Mouse (Mus musculus): ENCODE data around the gene Cdpf1. TPM values are rescaled to one million over a fixed set of nuclear protein-coding genes. Genes with fewer than 3 reads are reported as not detected.
A peak's percentile ranks its signal among the peaks of the same experiment; 100 is the strongest.

Gene Cdpf1
- 10 to 100 TPM; 44.7 to 57.0 TPM for total RNA-seq (2021)
- long read RNA-seq, experiment 1, transcript Cdpf1-201 (5 exons, 997 nt), result major isoform, 10 of 23 reads
- long read RNA-seq, experiment 1, transcript Cdpf1-205 (4 exons, 566 nt), result minor isoform, 5 of 23 reads
- long read RNA-seq, experiment 1, partial matches to known transcripts, result 4 of 23 reads
- long read RNA-seq, experiment 1, other reads (novel, unspliced or antisense), result 2 of 23 reads
- long read RNA-seq, experiment 2, transcript Cdpf1-201 (5 exons, 997 nt), result major isoform, 18 of 30 reads
- long read RNA-seq, experiment 2, partial matches to known transcripts, result 1 of 30 reads
- long read RNA-seq, experiment 2, other reads (novel, unspliced or antisense), result 5 of 30 reads

DNA sequence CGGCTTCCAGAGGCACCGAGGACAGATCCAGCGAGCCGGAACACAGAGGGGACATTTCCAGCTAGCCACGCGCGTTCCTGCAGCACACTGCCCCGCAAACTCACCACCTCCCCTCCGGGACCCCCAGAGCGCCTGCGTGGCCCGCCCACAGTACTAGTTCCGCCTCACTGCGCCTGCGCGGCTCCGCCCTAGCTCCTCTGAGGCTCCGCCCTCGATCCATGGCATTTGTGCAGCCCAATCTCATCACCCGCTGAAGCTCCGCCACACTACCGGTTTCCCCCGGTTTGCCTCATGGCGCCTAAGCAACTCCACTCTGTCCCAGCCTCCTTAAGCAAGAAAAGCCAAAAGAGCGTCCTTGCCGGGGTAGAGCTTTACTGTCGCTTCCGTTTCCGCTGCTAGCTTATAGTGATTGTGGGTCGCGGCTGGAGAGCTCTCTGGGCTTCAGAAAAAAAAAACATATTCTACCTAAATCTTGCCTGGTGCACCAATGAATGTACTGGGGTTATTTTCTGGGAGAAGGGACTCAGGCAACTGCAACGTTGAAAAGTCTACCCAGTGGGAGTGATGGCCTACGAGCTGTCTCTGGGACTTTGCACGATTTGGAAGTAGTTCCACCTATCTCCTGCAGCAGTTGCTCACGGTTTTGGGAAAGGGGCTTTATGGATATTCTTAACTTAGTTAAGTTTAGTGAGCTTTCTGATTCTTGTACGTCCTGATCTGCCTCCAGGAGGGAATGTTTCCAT lies at the start of gene Cdpf1:
Gene Cdpf1 (minus strand): TSS at position 163 of the 743 bp plus-strand sequence.
- Histone ChIP-seq H3K27ac (peak within 1 kb of the TSS; percentile 97), H3K4me3 (peak within 1 kb of the TSS; percentile 81)
- DNase-seq, result peak; percentile 99
- intact Hi-C loops (cut with DNase I), result loop anchor here (1.0 to 5.0 kb wide), 3 partner anchors 46 to 76 kb away; partner anchors contain the start of genes Gtse1 and Trmu
- TF ChIP-seq CTCF (IDR thresholded peaks at IDR 0.05), result no peak

DNA sequence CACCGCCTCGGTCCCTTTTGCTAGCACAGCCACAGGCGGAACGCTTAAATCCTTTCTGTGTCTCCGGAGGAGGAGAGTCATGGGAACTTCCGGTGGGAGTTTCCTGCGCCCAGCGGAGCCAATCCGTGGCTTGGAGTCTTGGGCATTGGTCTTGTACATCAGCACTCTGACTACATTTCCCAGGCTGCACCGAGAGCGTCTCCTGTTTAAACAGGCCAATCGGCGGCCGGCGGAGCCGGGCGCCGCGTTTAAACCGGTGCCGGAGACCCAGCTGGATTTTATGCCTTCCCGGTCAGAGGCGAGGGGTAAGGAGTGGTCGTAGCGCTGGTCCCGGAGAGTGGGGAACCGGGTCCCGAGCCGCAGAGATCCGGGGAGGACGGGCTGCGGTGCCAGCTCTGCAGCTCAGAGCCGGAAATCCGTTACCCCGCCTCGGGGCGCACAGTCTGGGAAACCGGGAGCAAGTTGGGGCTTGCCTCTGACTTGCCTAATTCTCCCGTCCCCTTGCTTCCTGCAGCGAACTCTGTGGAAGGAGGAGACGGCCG lies 48.1 kb upstream of the Cdpf1 start, which contains the start of gene Gtse1:
Gene Gtse1 (plus strand): TSS at position 256 of the 542 bp plus-strand sequence.
- no peak for TF ChIP-seq CTCF (IDR thresholded peaks at IDR 0.05)
- peak within 1 kb of the TSS; percentile 88 for H3K27ac ChIP-seq
- intact Hi-C loops (cut with DNase I), result loop anchor here (5.0 kb wide), 1 partner anchor 47 kb away; the partner anchor contains the start of gene Cdpf1
- DNase-seq, result peak; percentile 95
- H3K4me3 ChIP-seq, result peak within 1 kb of the TSS; percentile 79

DNA sequence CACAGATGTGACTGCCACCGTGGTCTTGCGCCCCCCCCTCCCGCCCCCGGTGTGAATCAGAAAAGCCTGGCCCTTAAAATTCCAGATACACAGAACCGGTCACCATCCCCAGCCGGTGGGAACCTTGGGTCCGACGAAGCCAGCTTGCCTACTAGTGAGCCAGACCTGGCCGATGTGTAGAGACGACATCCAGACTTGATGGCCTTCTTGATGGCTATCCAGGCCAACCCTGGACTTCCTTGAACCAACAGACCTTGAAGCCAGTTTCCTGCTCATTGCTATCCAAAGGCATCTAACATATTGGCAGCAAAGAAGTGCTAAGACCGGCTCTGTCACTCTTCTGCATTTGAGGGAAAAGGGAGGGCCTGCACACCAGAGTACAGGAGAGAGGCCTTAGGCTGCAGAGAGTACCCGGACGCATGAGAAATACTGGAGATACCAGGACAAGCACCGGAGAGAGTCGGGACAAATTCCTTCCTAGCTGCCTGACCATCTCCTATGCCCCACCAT lies 47.5 kb upstream of the Cdpf1 start:
- Histone ChIP-seq H3K27ac (peak overlapping the region; percentile 88), H3K4me3 (peak overlapping the region; percentile 79)
- TF ChIP-seq CTCF (IDR thresholded peaks at IDR 0.05), result no peak
- no peak for DNase-seq
- intact Hi-C loops (cut with DNase I), result loop anchor here (5.0 kb wide), 1 partner anchor 47 kb away; the partner anchor contains the start of gene Cdpf1

DNA sequence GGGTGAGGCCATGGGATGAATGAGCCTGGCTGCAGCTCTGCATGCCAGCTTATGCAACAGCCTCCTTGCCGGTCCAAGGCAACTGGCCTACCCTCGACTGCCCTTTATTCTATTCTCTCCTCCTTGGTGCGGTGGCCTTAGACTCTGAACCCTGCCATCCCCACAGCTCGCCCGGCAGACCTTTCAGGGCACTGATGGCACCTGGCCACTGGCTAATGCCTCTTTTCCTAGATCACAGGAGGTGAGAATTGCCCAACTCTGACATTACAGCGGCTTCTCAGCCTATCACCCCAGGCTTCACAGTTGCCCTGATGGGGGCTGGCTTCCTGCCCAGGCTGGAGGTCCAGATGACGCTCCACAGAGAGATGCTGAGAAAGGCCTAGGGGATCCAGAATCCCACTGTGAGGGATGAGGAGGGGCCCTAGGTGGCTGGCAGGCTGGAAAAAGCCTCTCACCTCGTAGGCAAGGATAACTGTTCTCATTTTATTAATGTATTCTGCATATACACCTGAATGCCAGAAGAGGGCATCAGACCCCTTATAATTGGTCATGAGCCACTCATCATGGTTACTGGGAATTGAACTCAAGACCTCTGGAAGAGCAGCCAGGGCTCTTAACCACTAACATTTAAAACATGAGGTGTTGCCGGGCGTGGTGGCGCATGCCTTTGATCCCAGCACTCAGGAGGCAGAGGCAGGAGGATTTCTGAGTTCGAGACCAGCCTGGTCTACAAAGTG lies 40.3 kb upstream of the Cdpf1 start:
- intact Hi-C loops (cut with DNase I), result no loop called here

DNA sequence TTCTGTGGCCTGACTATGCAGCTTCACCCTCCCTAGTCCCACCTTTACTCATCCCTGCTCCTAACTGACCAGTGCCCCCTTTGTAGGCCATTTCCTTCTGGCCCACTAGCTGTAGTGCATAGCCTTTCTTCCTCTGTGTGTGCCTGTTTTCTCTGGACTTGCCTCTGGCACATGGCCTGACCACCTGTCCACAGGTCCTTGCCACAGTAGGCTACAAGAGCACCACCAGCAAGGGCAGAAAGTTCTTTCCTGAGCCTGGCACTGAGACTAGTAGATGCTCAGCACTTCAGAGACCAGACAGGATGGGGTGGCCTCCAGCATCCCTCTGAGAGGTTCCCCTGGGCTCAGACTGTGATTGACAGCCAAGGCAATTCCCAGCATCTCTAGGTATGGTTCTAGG lies 33.6 kb upstream of the Cdpf1 start:
- no peak overlapping the region for H3K27ac ChIP-seq
- no peak for DNase-seq
- TF ChIP-seq CTCF (IDR thresholded peaks at IDR 0.05), result no peak
- intact Hi-C loops (cut with DNase I), result no loop called here
- H3K4me3 ChIP-seq, result no peak overlapping the region

More for the DNA sequence above, 40.3 kb upstream of the Cdpf1 start:
- Histone ChIP-seq H3K4me3 (no peak overlapping the region), H3K27ac (no peak overlapping the region)
- peak; percentile 45 for TF ChIP-seq CTCF (IDR thresholded peaks at IDR 0.05)
- DNase-seq, result no peak

DNA sequence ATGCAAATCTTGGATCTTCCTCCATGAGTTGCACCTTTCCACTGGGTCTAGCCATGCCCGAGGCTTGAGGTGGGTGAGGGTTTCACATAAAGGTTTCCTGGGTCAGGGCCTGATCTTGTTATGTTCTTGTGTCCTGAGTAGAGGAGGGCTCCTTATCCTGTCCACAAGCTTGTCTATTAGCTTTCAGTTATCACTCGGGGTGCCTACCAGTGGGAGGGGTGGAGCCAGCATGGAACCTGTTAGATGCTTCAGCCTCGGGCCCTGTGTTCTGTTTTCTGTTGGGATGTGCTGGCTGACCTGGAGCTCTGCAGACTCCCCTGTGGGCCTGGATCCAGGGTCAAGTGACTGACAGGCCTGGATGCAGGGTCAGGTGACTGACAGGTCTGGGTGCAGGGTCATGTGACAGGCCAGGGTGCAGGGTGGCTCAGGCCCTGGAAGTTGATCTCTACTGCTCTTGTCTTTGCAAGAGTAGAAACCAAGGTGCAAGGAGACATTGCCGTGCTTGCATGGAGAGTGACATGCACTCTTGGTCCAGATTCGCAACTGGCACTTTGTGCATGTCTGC lies 30.4 kb upstream of the Cdpf1 start:
- no peak for TF ChIP-seq CTCF (IDR thresholded peaks at IDR 0.05)
- H3K4me3 ChIP-seq, result no peak overlapping the region
- peak; percentile 46 for DNase-seq
- intact Hi-C loops (cut with DNase I), result loop anchor here (2.0 kb wide), 1 partner anchor 125 kb away; no protein-coding TSS in a partner anchor
- no peak overlapping the region for H3K27ac ChIP-seq

- no peak overlapping the region for H3K27ac ChIP-seq
- peak; percentile 75 for TF ChIP-seq CTCF (IDR thresholded peaks at IDR 0.05)
- H3K4me3 ChIP-seq, result no peak overlapping the region
- DNase-seq, result peak; percentile 38
- intact Hi-C loops (cut with DNase I), result loop anchor here (2.0 kb wide), 1 partner anchor 124 kb away; no protein-coding TSS in a partner anchor
These were observed 29.5 kb upstream of the Cdpf1 start for GRCm38 (mm10) chr15:85840983-85841382.

DNA sequence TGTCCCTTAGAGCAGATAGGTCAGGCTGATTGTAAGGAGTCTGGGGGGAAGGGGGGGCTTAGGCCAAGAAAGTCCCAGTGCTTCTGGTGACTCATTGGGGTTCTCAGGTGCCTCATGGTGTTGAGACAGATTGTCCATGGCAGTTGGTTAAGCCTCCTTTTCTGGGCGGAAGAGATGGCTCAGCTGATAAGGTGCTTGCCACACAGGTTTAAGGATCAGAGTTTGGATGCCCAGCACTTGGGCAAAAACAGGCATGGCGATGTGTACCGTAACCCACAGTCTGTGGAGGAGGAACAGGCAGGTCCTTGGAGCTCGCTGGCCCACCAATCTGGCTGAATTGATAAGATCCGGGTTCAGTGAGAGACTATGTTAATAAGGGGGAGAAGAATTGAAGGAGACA lies 25.4 kb upstream of the Cdpf1 start:
- intact Hi-C loops (cut with DNase I), result no loop called here
- TF ChIP-seq CTCF (IDR thresholded peaks at IDR 0.05), result no peak
- DNase-seq, result no peak
- no peak overlapping the region for H3K27ac ChIP-seq
- no peak overlapping the region for H3K4me3 ChIP-seq

- Histone ChIP-seq H3K27ac (no peak overlapping the region), H3K4me3 (no peak overlapping the region)
- peak; percentile 42 for TF ChIP-seq CTCF (IDR thresholded peaks at IDR 0.05)
- intact Hi-C loops (cut with DNase I), result no loop called here
- no peak for DNase-seq
These were observed 23.8 kb upstream of the Cdpf1 start for GRCm38 (mm10) chr15:85835335-85835734.

- H3K4me3 ChIP-seq, result peak overlapping the region; percentile 81
- H3K27ac ChIP-seq, result peak overlapping the region; percentile 91
- DNase-seq, result no peak
- TF ChIP-seq CTCF (IDR thresholded peaks at IDR 0.05), result no peak
- intact Hi-C loops (cut with DNase I), result no loop called here
These were observed 21.1 kb upstream of the Cdpf1 start for GRCm38 (mm10) chr15:85832599-85832998.

DNA sequence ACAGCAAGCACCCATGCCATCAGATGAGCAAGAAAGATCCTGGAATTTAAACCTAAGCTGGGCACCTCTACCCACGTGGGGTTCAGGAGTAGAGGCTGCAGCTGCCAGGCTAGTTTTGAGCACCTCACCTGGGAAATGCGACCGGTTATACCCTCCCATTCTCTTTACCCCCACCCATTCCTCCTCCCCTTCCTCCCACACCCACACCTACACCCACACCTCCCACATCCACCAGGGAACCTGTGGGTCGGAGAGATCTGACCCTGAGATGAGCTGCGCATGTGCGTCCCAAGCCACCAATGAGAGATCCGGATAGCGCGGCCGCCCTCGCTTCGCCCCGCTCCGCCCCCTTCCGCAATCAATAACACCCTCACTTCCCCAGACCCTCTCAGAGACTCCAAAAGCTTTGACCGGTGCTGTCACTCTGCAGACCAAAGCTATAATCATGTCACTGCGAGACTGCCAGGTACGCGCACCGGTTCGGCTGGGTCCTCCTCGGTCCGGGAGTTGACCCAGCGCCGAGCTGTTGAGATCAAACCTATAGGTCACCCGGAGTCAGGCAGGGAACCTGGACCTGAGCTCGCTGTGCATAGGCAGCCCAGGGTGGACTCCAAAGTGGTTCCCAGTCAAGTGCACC lies 20.6 kb upstream of the Cdpf1 start, which contains the start of gene Ttc38:
Gene Ttc38 (plus strand): TSS at position 353 of the 637 bp plus-strand sequence.
- peak within 1 kb of the TSS; percentile 81 for H3K4me3 ChIP-seq
- intact Hi-C loops (cut with DNase I), result no loop called here
- H3K27ac ChIP-seq, result peak within 1 kb of the TSS; percentile 91
- peak; percentile 92 for DNase-seq
- TF ChIP-seq CTCF (IDR thresholded peaks at IDR 0.05), result no peak

Measured in gastrocnemius, adult 2 months (tissue).